Mouse (Mus musculus): Measurements from ENCODE around the gene Btbd19. TPM values are rescaled to one million over a fixed set of nuclear protein-coding genes. Genes with fewer than 3 reads are reported as not detected.

The Btbd19 gene
- total RNA-seq, 2 experiments from 2014 or later, result 4.6 to 5.9 TPM

Small RNA genes within 50 kb of the gene (microRNA-seq; reads per million reads assigned to microRNA genes)
- 0 reads per million in 2 experiments for gene Gm22398

Other genes starting within 250 kb of the Btbd19 start
- 1 to 10 TPM; 2.1 to 2.4 TPM for gene Zswim5, start 248.3 kb downstream of the Btbd19 start, total RNA-seq (2021)
- gene Urod, start 131.3 kb downstream of the Btbd19 start, total RNA-seq (2021), result 10 to 100 TPM; 80.0 to 83.1 TPM
- gene Hectd3, start 130.4 kb downstream of the Btbd19 start, total RNA-seq (2021), result 10 to 100 TPM; 11.3 to 15.1 TPM
- 10 to 100 TPM; 19.1 to 20.1 TPM for gene Eif2b3, start 106.3 kb downstream of the Btbd19 start, total RNA-seq (2021)
- gene Ptch2, start 29.6 kb downstream of the Btbd19 start, total RNA-seq (2021), result 1 to 10 TPM; 4.0 to 5.0 TPM
- gene Tctex1d4, start 1.1 kb upstream of the Btbd19 start, total RNA-seq (2021), result not detected
- gene Plk3, start 8.2 kb upstream of the Btbd19 start, total RNA-seq (2021), result 1 to 10 TPM; 5.0 to 5.8 TPM
- 100 to 1,000 TPM; 952 to 961 TPM for gene Rps8, start 30.5 kb upstream of the Btbd19 start, total RNA-seq (2021)
- gene Kif2c, start 56.9 kb upstream of the Btbd19 start, total RNA-seq (2021), result 10 to 100 TPM; 17.7 to 19.7 TPM
- gene Tmem53, start 126.2 kb upstream of the Btbd19 start, total RNA-seq (2021), result 10 to 100 TPM; 25.5 to 27.1 TPM
- under 1 TPM; 0.38 to 0.43 TPM for gene Armh1, start 126.4 kb upstream of the Btbd19 start, total RNA-seq (2021)